Mouse (Mus musculus): ENCODE measurements at regions not wholly inside any gene's neighbourhood (a gene's known extent, or its start where the extent isn't known, plus 50 kb on each side); places are given as distances from the start of the nearest gene placed in this dataset. TPM values are rescaled to one million over a fixed set of nuclear protein-coding genes. Genes with fewer than 3 reads are reported as not detected.

Small RNA genes in the stretch of these regions (microRNA-seq; reads per million reads assigned to microRNA genes)
- gene Mir8099-2, result not detected
